Mouse (Mus musculus): ENCODE data around the gene Prcd. TPM values are rescaled to one million over a fixed set of nuclear protein-coding genes. Genes with fewer than 3 reads are reported as not detected.
A peak's percentile ranks its signal among the peaks of the same experiment; 100 is the strongest.
"Not testable (repeated sequence)": the region's sequence is repeated elsewhere in the genome, so short reads cannot be mapped to it uniquely, and the experiment has no call there.

Prcd gene
- polyA plus RNA-seq, 1 experiment from 2014 or later: 2.8 TPM

GRCm38 (mm10) chr11:116661291-116661947, 8.1 kb downstream of the Prcd start:
- no peak overlapping the region for H3K4me3 ChIP-seq (replicated peaks; ENCODE audit: low read length)
- DNase-seq (ENCODE audit: low spot score) (peak; percentile 62), ATAC-seq (ENCODE audit: low FRiP score) (peak; percentile 67; the same call in 1 of the 2 replicates)
- no peaks in the 10 kb centered on the region for H3K36me3 ChIP-seq (replicated peaks; ENCODE audit: control insufficient read depth, insufficient read depth)
- H3K4me2 ChIP-seq (replicated peaks): peak overlapping the region; percentile 17
- WGBS: 10% methylated on average over 13 of the region's 13 CpGs
- peaks cover 51% of the 10 kb centered on the region for H3K4me1 ChIP-seq (replicated peaks; ENCODE audit: control insufficient read depth, insufficient read depth, low read length)
- peak overlapping the region; percentile 83 for H3K27ac ChIP-seq
- no peaks in the 10 kb centered on the region for H3K9me3 ChIP-seq (ENCODE audit: control insufficient read depth, low read length)
- H3K27me3 ChIP-seq (ENCODE audit: control insufficient read depth, insufficient read depth, low read length): no peaks in the 10 kb centered on the region
- peak overlapping the region; percentile 45 for H3K9ac ChIP-seq

GRCm38 (mm10) chr11:116661948-116662377, 8.6 kb downstream of the Prcd start:
- H3K9ac ChIP-seq: peak overlapping the region; percentile 45; the same call in 1 of the 2 replicates
- WGBS: 40% methylated on average over 8 of the region's 8 CpGs
- no peaks in the 10 kb centered on the region for H3K9me3 ChIP-seq (ENCODE audit: control insufficient read depth, low read length)
- no peak overlapping the region for H3K4me2 ChIP-seq (replicated peaks)
- no peaks in the 10 kb centered on the region for H3K27me3 ChIP-seq (ENCODE audit: control insufficient read depth, insufficient read depth, low read length)
- H3K4me3 ChIP-seq (replicated peaks; ENCODE audit: low read length): no peak overlapping the region
- peak overlapping the region; percentile 83 for H3K27ac ChIP-seq
- peaks cover 51% of the 10 kb centered on the region for H3K4me1 ChIP-seq (replicated peaks; ENCODE audit: control insufficient read depth, insufficient read depth, low read length)
- ATAC-seq (ENCODE audit: low FRiP score) (peak; percentile 7; the same call in 1 of the 2 replicates), DNase-seq (ENCODE audit: low spot score) (peak; percentile 63)
- H3K36me3 ChIP-seq (replicated peaks; ENCODE audit: control insufficient read depth, insufficient read depth): no peaks in the 10 kb centered on the region

- Histone ChIP-seq H3K4me1 (replicated peaks; ENCODE audit: control insufficient read depth, insufficient read depth, low read length) (peaks cover 47% of the 10 kb centered on the region), H3K4me2 (replicated peaks) (no peak overlapping the region), H3K27me3 (ENCODE audit: control insufficient read depth, insufficient read depth, low read length) (no peaks in the 10 kb centered on the region), H3K4me3 (replicated peaks; ENCODE audit: low read length) (no peak overlapping the region), H3K27ac (no peak overlapping the region), H3K9ac (no peak overlapping the region), H3K9me3 (ENCODE audit: control insufficient read depth, low read length) (no peaks in the 10 kb centered on the region), H3K36me3 (replicated peaks; ENCODE audit: control insufficient read depth, insufficient read depth) (no peaks in the 10 kb centered on the region)
- DNase-seq (ENCODE audit: low spot score): no peak
- WGBS: 85% methylated on average over 10 of the region's 10 CpGs
- ATAC-seq (ENCODE audit: low FRiP score): no peak
These were observed 12.0 kb downstream of the Prcd start for GRCm38 (mm10) chr11:116665289-116665688.

GRCm38 (mm10) chr11:116666566-116666965, 13.2 kb downstream of the Prcd start:
- Histone ChIP-seq H3K4me3 (replicated peaks; ENCODE audit: low read length) (no peak overlapping the region), H3K4me2 (replicated peaks) (no peak overlapping the region), H3K27ac (no peak overlapping the region), H3K36me3 (replicated peaks; ENCODE audit: control insufficient read depth, insufficient read depth) (no peaks in the 10 kb centered on the region), H3K4me1 (replicated peaks; ENCODE audit: control insufficient read depth, insufficient read depth, low read length) (peaks cover 43% of the 10 kb centered on the region), H3K9ac (no peak overlapping the region), H3K9me3 (ENCODE audit: control insufficient read depth, low read length) (no peaks in the 10 kb centered on the region), H3K27me3 (ENCODE audit: control insufficient read depth, insufficient read depth, low read length) (no peaks in the 10 kb centered on the region)
- DNase-seq (ENCODE audit: low spot score) (no peak), ATAC-seq (ENCODE audit: low FRiP score) (no peak)
- WGBS: 76% methylated on average over 9 of the region's 9 CpGs

- H3K36me3 ChIP-seq (replicated peaks; ENCODE audit: control insufficient read depth, insufficient read depth); DNase-seq (ENCODE audit: low spot score); H3K4me3 ChIP-seq (replicated peaks; ENCODE audit: low read length); ATAC-seq (ENCODE audit: low FRiP score); H3K27me3 ChIP-seq (ENCODE audit: control insufficient read depth, insufficient read depth, low read length); H3K27ac ChIP-seq; H3K9me3 ChIP-seq (ENCODE audit: control insufficient read depth, low read length); H3K9ac ChIP-seq; H3K4me2 ChIP-seq (replicated peaks): not testable (repeated sequence)
- WGBS: 96% methylated on average over 3 of the region's 5 CpGs
- H3K4me1 ChIP-seq (replicated peaks; ENCODE audit: control insufficient read depth, insufficient read depth, low read length): peaks cover 38% of the 10 kb centered on the region
These were observed 13.7 kb downstream of the Prcd start for GRCm38 (mm10) chr11:116667012-116667411.

- Histone ChIP-seq H3K4me2 (replicated peaks) (no peak overlapping the region), H3K36me3 (replicated peaks; ENCODE audit: control insufficient read depth, insufficient read depth) (peaks cover 1% of the 10 kb centered on the region; the same call in 1 of the 2 replicates), H3K9me3 (ENCODE audit: control insufficient read depth, low read length) (no peaks in the 10 kb centered on the region), H3K4me3 (replicated peaks; ENCODE audit: low read length) (no peak overlapping the region), H3K27ac (no peak overlapping the region), H3K4me1 (replicated peaks; ENCODE audit: control insufficient read depth, insufficient read depth, low read length) (peaks cover 34% of the 10 kb centered on the region), H3K9ac (0 out of 2 replicates have a peak overlapping the region, but pooled peaks have one; percentile 17), H3K27me3 (ENCODE audit: control insufficient read depth, insufficient read depth, low read length) (no peaks in the 10 kb centered on the region)
- WGBS: 87% methylated on average over 8 of the region's 8 CpGs
- ATAC-seq (ENCODE audit: low FRiP score) (no peak), DNase-seq (ENCODE audit: low spot score) (no peak)
These were observed 14.6 kb downstream of the Prcd start for GRCm38 (mm10) chr11:116667930-116668329.

GRCm38 (mm10) chr11:116668381-116668825, 15.1 kb downstream of the Prcd start:
- Histone ChIP-seq H3K4me3 (replicated peaks; ENCODE audit: low read length) (no peak overlapping the region), H3K27me3 (ENCODE audit: control insufficient read depth, insufficient read depth, low read length) (no peaks in the 10 kb centered on the region), H3K9me3 (ENCODE audit: control insufficient read depth, low read length) (no peaks in the 10 kb centered on the region), H3K4me1 (replicated peaks; ENCODE audit: control insufficient read depth, insufficient read depth, low read length) (peaks cover 34% of the 10 kb centered on the region), H3K4me2 (replicated peaks) (no peak overlapping the region), H3K36me3 (replicated peaks; ENCODE audit: control insufficient read depth, insufficient read depth) (peaks cover 6% of the 10 kb centered on the region), H3K9ac (0 out of 2 replicates have a peak overlapping the region, but pooled peaks have one; percentile 17), H3K27ac (no peak overlapping the region)
- DNase-seq (ENCODE audit: low spot score): no peak
- 88% methylated on average over 10 of the region's 10 CpGs for WGBS
- no peak for ATAC-seq (ENCODE audit: low FRiP score)

GRCm38 (mm10) chr11:116668839-116669238, 15.5 kb downstream of the Prcd start:
- H3K27me3 ChIP-seq (ENCODE audit: control insufficient read depth, insufficient read depth, low read length): no peaks in the 10 kb centered on the region
- H3K9ac ChIP-seq: 0 out of 2 replicates have a peak overlapping the region, but pooled peaks have one; percentile 17
- peaks cover 32% of the 10 kb centered on the region for H3K4me1 ChIP-seq (replicated peaks; ENCODE audit: control insufficient read depth, insufficient read depth, low read length)
- H3K27ac ChIP-seq: no peak overlapping the region
- peaks cover 11% of the 10 kb centered on the region for H3K36me3 ChIP-seq (replicated peaks; ENCODE audit: control insufficient read depth, insufficient read depth)
- no peak overlapping the region for H3K4me3 ChIP-seq (replicated peaks; ENCODE audit: low read length)
- no peaks in the 10 kb centered on the region for H3K9me3 ChIP-seq (ENCODE audit: control insufficient read depth, low read length)
- ATAC-seq (ENCODE audit: low FRiP score) (no peak), DNase-seq (ENCODE audit: low spot score) (no peak)
- 44% methylated on average over 7 of the region's 7 CpGs for WGBS
- H3K4me2 ChIP-seq (replicated peaks): no peak overlapping the region

- no peak for ATAC-seq (ENCODE audit: low FRiP score)
- Histone ChIP-seq H3K27me3 (ENCODE audit: control insufficient read depth, insufficient read depth, low read length) (no peaks in the 10 kb centered on the region), H3K9me3 (ENCODE audit: control insufficient read depth, low read length) (no peaks in the 10 kb centered on the region), H3K27ac (no peak overlapping the region), H3K36me3 (replicated peaks; ENCODE audit: control insufficient read depth, insufficient read depth) (peaks cover 15% of the 10 kb centered on the region), H3K4me3 (replicated peaks; ENCODE audit: low read length) (no peak overlapping the region), H3K4me2 (replicated peaks) (no peak overlapping the region; the same call in 1 of the 2 replicates), H3K9ac (no peak overlapping the region; the same call in 1 of the 2 replicates), H3K4me1 (replicated peaks; ENCODE audit: control insufficient read depth, insufficient read depth, low read length) (peaks cover 31% of the 10 kb centered on the region)
- DNase-seq (ENCODE audit: low spot score): no peak
- WGBS: 55% methylated on average over 5 of the region's 5 CpGs
These were observed 16.0 kb downstream of the Prcd start for GRCm38 (mm10) chr11:116669316-116669715.

All from hindbrain, embryonic 14.5 days (tissue).